Mouse (Mus musculus) hindbrain, embryonic 12.5 days (tissue): ENCODE measurements around the gene Kif20b. TPM values are rescaled to one million over a fixed set of nuclear protein-coding genes. Genes with fewer than 3 reads are reported as not detected.

Experiments
- ATAC-seq: fragments of 200-750 bp; cut with Nextera tagmentation; 2 replicates; pipeline ENCODE4 v1.8.0; 2017; ENCODE audit warnings: moderate TSS enrichment; ENCODE audit not compliant: low FRiP score
- H3K27ac ChIP-seq: fragments of 300-500 bp; sonication (generic); 2 replicates; pipeline ENCODE4 v1.5.1; 2016; ENCODE audit warnings: mild to moderate bottlenecking
- H3K27me3 ChIP-seq: fragments of 300-500 bp; sonication (generic); 2 replicates; pipeline ENCODE4 v1.6.1; 2016; ENCODE audit warnings: mild to moderate bottlenecking
- H3K36me3 ChIP-seq: fragments of 300-500 bp; sonication (generic); 2 replicates; pipeline ENCODE4 v1.6.1; 2016; ENCODE audit warnings: mild to moderate bottlenecking
- H3K4me1 ChIP-seq: fragments of 300-500 bp; sonication (generic); 2 replicates; pipeline ENCODE4 v1.6.1; 2016
- H3K4me2 ChIP-seq: fragments of 300-500 bp; sonication (generic); replicated peaks from 2 replicates; pipeline ENCODE4 v1.6.1; 2016; ENCODE audit warnings: mild to moderate bottlenecking
- H3K4me3 ChIP-seq: fragments of 300-500 bp; sonication (generic); 2 replicates; pipeline ENCODE4 v1.5.1; 2016; ENCODE audit warnings: mild to moderate bottlenecking
- H3K9ac ChIP-seq: fragments of 300-500 bp; sonication (generic); 2 replicates; pipeline ENCODE4 v1.6.1; 2016; ENCODE audit warnings: mild to moderate bottlenecking, moderate library complexity
- H3K9me3 ChIP-seq: fragments of 300-500 bp; sonication (generic); replicated peaks from 2 replicates; pipeline ENCODE4 v1.6.1; 2016; ENCODE audit warnings: mild to moderate bottlenecking
- WGBS: fragments of 180-500 bp; shearing (Covaris S2); methylation state at CpG from one replicate; pipeline ENCODE4 v1.1.7; 2016; 5-methylcytosine and 5-hydroxymethylcytosine counted together
- polyA plus RNA-seq: library from polyadenylated mRNA; unstranded; fragments of >200 nt; fragmentation: Nextera tagmentation; extraction: Ambion mirVana; gene quantifications from 2 replicates; pipeline ENCODE4 v1.2.1, GENCODE M21; 2016

The Kif20b gene
- polyA plus RNA-seq, 1 experiment from 2014 or later, result 39.7 TPM

DNA sequence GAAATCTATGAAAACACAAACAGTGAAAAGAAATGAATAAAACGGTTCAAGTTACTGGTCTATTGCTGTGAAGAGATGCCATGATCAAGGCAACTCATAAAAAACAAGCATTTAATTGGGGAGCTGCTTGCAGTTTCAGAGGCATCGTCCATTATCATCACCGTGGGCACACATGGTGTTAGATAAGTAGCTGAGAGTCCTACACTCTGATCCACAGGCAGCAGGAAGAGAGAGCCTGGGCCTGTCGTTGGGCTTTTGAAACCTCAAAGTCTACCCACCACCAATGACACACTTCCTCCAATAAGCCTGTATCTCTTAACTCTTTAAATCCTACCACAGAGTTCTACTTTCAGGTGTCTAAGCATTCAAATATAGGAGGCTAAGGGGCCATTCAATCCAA lies 27.1 kb upstream of the Kif20b start:
- Histone ChIP-seq H3K4me1 (no peaks in the 10 kb centered on the region), H3K9ac (no peak overlapping the region), H3K27me3 (no peaks in the 10 kb centered on the region), H3K36me3 (no peaks in the 10 kb centered on the region), H3K9me3 (no peaks in the 10 kb centered on the region; the same call in 1 of the 2 replicates), H3K27ac (no peak overlapping the region), H3K4me2 (no peak overlapping the region), H3K4me3 (no peak overlapping the region)
- ATAC-seq, result no peak
- 83% methylated on average over 4 of the region's 4 CpGs for WGBS

DNA sequence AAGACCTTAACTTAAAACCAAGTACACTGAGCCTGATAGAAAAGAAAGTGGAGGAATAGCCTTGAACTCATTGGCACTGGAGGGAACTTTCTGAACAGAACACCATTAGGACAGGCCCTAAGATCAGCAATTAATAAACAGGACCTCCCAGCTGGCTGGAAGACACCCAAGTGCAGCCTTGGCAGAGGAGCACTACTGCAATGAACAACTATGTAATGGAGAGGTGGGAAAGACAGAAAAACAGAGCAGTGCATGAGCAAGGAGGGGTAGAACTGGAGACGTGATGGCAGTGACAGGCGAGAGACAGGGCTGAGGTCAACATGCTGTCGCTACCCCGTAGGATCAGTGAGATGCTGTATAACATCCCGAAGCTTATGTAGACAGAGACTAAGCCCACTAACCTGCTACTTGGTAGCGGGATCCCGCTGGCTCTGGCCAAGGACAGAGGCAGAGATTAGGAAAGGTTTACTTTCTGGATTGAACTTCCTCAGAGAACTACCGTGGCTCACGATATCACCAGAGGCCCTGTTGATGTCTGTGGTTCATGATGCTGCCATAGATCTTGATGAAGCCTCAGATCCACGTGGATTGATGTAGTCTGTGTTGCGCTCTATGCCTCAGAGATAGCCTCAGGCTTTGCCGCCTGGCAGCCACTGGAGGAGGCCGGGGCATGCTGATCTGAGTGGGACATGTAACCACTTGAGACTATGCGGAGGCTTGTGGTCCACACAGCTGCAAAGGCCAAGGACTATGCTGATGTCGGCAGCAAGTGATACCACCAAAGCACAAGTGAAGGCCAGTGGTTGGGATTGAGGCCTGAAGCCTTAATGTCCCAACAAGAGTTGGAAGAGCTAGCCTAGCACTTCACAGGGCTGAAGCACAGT lies 24.8 kb upstream of the Kif20b start:
- H3K9ac ChIP-seq, result no peak overlapping the region
- H3K9me3 ChIP-seq, result no peaks in the 10 kb centered on the region; the same call in 1 of the 2 replicates
- H3K36me3 ChIP-seq, result no peaks in the 10 kb centered on the region
- H3K27ac ChIP-seq, result no peak overlapping the region
- no peaks in the 10 kb centered on the region for H3K4me1 ChIP-seq
- 92% methylated on average over 15 of the region's 15 CpGs for WGBS
- no peak for ATAC-seq
- no peaks in the 10 kb centered on the region for H3K27me3 ChIP-seq
- no peak overlapping the region for H3K4me3 ChIP-seq
- no peak overlapping the region for H3K4me2 ChIP-seq

DNA sequence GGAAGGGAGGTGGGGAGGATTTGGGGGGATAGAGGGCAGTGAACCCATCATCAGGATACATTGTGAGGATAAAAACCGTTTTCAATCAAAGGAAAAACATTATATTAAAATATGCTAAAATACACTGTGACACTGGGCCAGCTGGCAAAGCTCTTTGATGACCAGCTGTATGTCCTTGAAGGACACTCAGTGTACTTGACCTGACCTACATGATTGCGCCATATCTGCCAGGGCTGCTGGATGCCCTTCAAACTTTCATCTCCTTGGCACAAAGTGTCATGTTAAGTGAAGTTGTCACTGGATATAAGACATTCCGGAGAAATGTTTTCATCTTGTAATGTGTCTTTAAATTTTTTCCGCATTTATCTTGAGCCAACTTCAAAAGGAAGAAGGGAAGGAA lies 23.2 kb upstream of the Kif20b start:
- WGBS, result 90% methylated on average over 4 of the region's 4 CpGs
- H3K4me1 ChIP-seq, result no peaks in the 10 kb centered on the region
- no peak for ATAC-seq
- no peaks in the 10 kb centered on the region for H3K27me3 ChIP-seq
- H3K27ac ChIP-seq, result no peak overlapping the region
- H3K36me3 ChIP-seq, result no peaks in the 10 kb centered on the region
- no peaks in the 10 kb centered on the region; the same call in 1 of the 2 replicates for H3K9me3 ChIP-seq
- H3K4me2 ChIP-seq, result no peak overlapping the region
- H3K9ac ChIP-seq, result no peak overlapping the region
- H3K4me3 ChIP-seq, result no peak overlapping the region

DNA sequence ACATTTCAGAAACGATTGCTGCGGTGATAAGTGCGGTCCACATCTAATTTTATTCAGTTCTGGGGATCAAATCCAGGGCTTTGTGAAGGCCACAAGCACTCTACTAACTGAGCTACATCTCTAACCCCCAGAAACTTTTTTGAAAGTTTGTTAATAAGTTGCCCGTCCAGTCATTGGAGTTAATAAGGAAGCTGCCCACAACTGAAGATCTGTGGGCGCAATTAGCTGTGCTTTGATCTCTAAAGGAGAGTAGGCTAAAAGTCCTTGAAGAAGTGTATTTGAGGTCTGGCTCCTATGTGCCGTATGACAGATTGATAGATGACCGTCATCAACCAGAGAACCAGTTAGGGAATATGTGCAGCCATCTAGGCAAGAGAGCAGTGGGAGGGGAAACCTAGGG lies 20.9 kb upstream of the Kif20b start:
- Histone ChIP-seq H3K4me2 (no peak overlapping the region), H3K27me3 (no peaks in the 10 kb centered on the region), H3K27ac (no peak overlapping the region), H3K9ac (no peak overlapping the region), H3K9me3 (no peaks in the 10 kb centered on the region), H3K4me3 (no peak overlapping the region), H3K36me3 (no peaks in the 10 kb centered on the region), H3K4me1 (no peaks in the 10 kb centered on the region)
- no peak for ATAC-seq
- WGBS, result 91% methylated on average over 7 of the region's 7 CpGs

DNA sequence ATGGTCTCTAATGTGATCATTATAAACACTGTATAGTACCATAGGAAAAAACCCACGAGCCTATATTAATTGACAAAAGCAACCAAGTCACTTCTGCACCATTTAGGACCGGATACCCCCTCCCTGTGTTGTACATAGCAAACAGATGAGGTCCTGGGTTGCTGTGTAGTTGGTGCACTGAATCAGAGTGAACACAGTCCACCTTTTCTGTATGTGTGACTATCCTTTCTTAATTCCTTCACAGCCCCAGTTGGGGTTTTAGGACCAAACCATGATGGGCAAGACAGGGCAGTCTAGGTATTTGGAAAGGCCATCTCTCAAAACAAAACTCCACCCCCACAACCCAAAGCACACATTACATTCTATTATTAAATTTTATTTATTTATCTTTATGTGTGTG lies 20.4 kb upstream of the Kif20b start:
- no peak overlapping the region for H3K4me3 ChIP-seq
- H3K27ac ChIP-seq, result no peak overlapping the region
- H3K9ac ChIP-seq, result no peak overlapping the region
- no peaks in the 10 kb centered on the region for H3K27me3 ChIP-seq
- no peaks in the 10 kb centered on the region for H3K4me1 ChIP-seq
- no peak overlapping the region for H3K4me2 ChIP-seq
- no peak for ATAC-seq
- H3K9me3 ChIP-seq, result no peaks in the 10 kb centered on the region
- H3K36me3 ChIP-seq, result no peaks in the 10 kb centered on the region
- 75% methylated on average over 2 of the region's 2 CpGs for WGBS

DNA sequence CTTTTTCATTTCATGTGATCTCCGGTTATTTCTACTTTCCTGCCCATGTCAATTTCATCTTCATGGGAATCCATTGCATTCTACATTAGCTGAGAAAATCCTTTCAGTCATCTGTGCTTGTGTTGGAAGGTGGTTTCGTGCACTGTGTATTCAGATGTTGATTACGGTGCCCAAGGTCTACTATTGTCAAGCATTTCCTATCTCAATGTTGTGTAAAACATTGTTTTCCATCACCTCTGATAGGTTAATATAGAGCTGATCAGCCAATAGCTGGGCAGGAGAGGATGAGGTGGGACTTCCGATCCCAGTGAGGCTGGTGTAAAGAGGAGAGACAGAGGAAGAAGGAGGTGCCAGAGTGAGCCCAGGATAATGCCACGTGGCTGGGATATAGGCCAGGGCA lies 18.1 kb upstream of the Kif20b start:
- H3K9ac ChIP-seq, result no peak overlapping the region
- no peak overlapping the region for H3K27ac ChIP-seq
- no peak for ATAC-seq
- H3K4me2 ChIP-seq, result no peak overlapping the region
- no peaks in the 10 kb centered on the region for H3K36me3 ChIP-seq
- H3K4me3 ChIP-seq, result no peak overlapping the region
- no peaks in the 10 kb centered on the region for H3K4me1 ChIP-seq
- 84% methylated on average over 5 of the region's 5 CpGs for WGBS
- H3K27me3 ChIP-seq, result no peaks in the 10 kb centered on the region
- no peaks in the 10 kb centered on the region for H3K9me3 ChIP-seq

DNA sequence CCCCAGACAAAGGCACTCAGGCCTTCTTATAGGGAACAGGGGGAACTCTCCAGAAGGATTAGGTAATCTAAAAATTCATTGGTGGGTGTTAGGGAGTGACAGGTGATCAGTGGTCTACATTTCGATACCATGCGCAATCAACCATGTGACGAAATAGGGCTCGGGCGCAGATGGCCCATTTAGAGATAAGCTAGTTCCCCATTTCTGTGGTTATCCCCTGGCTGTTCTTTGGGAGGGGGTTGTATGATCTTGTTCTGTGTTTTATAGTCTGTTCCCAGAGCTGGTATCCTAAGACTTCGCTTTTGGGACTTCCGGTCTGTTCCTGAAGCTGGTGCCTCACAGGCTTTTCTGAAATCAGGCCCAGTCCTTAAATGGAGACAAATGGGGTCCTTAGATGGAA lies 16.7 kb upstream of the Kif20b start:
- no peak overlapping the region for H3K4me2 ChIP-seq
- H3K36me3 ChIP-seq, result no peaks in the 10 kb centered on the region
- ATAC-seq, result no peak
- no peak overlapping the region for H3K4me3 ChIP-seq
- no peaks in the 10 kb centered on the region for H3K4me1 ChIP-seq
- no peak overlapping the region for H3K9ac ChIP-seq
- no peaks in the 10 kb centered on the region for H3K27me3 ChIP-seq
- no peak overlapping the region for H3K27ac ChIP-seq
- no peaks in the 10 kb centered on the region for H3K9me3 ChIP-seq
- WGBS, result 97% methylated on average over 7 of the region's 7 CpGs

DNA sequence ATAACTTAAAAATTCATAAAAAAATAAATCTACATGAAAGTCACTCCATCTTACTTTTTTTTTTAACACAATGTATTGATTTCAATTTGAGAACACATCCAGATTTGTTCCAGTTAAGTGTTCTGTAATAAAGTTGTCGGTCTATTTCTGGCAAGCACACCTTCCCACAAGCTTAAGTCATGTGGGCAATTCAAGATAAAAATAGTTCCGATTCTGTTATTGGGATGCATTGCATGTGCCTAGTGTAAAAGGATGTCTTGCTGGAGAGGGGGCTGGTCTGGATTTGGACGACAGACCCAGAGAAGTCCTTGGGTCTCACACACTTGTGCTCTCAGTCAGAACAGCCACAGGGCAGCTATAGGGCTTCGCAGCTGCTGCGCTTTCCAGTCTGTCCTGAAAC lies 15.4 kb upstream of the Kif20b start:
- Histone ChIP-seq H3K4me3 (no peak overlapping the region), H3K27me3 (no peaks in the 10 kb centered on the region), H3K36me3 (no peaks in the 10 kb centered on the region), H3K9me3 (no peaks in the 10 kb centered on the region), H3K9ac (no peak overlapping the region), H3K4me2 (no peak overlapping the region), H3K4me1 (no peaks in the 10 kb centered on the region), H3K27ac (no peak overlapping the region)
- no peak for ATAC-seq
- 84% methylated on average over 5 of the region's 5 CpGs for WGBS

DNA sequence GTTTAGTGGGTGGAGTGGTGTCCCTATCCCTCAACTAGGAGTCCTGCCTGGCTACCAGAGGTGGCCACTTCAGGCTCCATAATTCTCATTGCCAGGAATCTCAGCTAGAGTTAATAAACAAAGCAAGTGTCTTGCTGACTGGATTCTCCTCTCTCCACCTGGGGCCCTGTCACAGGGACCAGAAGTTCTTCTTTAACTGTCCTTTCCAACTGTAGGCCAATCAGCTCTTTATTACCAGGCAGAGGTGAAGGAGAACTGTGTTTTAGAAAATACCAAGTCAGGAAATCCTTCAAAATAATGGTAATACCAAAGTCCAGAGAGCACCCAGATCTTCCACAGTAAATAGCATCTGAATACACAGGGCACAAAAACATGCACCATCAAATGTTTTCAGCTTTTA lies 9.8 kb upstream of the Kif20b start:
- ATAC-seq, result no peak
- Histone ChIP-seq H3K9ac (no peak overlapping the region), H3K4me3 (no peak overlapping the region), H3K27ac (no peak overlapping the region), H3K4me1 (no peaks in the 10 kb centered on the region), H3K36me3 (no peaks in the 10 kb centered on the region), H3K9me3 (no peaks in the 10 kb centered on the region), H3K27me3 (no peaks in the 10 kb centered on the region), H3K4me2 (no peak overlapping the region)

DNA sequence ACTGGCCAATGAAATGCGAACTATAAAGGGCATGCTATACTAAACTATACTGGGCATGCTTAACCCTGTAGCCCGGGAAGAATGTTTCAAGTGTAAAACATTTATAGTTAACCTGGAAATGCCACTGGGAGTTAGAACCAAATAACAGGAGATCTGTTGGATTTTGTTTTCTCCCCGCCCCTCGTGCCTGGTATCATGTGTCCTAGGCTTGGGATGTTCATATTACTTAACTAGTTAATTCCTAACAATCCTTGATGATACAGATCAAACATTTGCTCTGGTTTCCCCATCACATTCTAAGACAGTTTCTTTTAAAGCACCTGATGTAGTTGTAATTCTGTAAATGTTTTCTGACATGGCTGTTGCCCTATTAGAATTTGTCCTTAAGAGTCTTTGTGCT lies 2.1 kb upstream of the Kif20b start:
- H3K9me3 ChIP-seq, result no peaks in the 10 kb centered on the region
- WGBS, result 92% methylated on average over 4 of the region's 4 CpGs
- no peak overlapping the region for H3K9ac ChIP-seq
- H3K4me2 ChIP-seq, result no peak overlapping the region
- no peak for ATAC-seq
- no peaks in the 10 kb centered on the region; the same call in 1 of the 2 replicates for H3K36me3 ChIP-seq
- H3K4me1 ChIP-seq, result no peaks in the 10 kb centered on the region
- no peaks in the 10 kb centered on the region for H3K27me3 ChIP-seq
- H3K27ac ChIP-seq, result no peak overlapping the region
- no peak overlapping the region for H3K4me3 ChIP-seq

DNA sequence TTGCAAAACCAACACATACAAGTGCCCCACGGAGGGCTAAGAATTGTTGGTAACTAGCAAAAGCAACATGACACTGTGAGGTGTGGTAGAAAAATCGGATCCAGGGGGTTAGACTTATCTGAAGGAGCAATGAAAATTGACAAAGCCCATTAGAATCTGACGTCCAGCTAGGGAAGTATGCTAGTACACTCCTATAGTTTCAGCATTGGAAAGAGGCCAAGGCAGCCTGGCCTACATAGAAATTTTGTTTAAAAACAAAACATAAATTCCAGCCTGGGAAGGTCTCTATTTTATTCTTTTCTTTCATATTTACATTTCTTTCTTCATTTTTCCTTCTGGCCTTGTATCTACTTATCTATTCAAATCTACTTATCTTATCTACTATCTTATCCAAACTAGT lies 1.6 kb upstream of the Kif20b start:
- Histone ChIP-seq H3K4me2 (no peak overlapping the region), H3K4me1 (no peaks in the 10 kb centered on the region), H3K4me3 (no peak overlapping the region), H3K27ac (no peak overlapping the region), H3K9ac (no peak overlapping the region), H3K9me3 (no peaks in the 10 kb centered on the region), H3K27me3 (no peaks in the 10 kb centered on the region), H3K36me3 (peaks cover 1% of the 10 kb centered on the region; the same call in 1 of the 2 replicates)
- WGBS, result 89% methylated on average over 3 of the region's 3 CpGs
- no peak for ATAC-seq

DNA sequence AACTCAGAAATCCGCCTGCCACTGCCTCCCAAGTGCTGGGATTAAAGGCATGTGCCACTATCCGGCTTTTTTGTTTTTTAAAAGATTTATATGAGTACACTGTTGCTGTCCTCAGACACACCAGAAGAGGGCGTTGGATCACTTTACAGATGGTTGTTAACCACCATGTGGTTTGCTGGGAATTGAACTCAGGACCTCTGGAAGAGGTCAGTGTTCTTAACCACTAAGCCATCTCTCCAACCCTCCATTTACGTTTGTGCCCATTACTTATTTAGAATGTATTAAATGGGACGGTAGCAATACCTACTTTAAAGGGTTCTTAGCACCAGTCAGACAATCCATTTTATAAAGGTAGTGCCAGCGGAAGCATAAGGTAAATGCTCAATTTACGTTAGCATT lies 909 bp upstream of the Kif20b start:
- Histone ChIP-seq H3K36me3 (peaks cover 3% of the 10 kb centered on the region; the same call in 1 of the 2 replicates), H3K9ac (no peak overlapping the region), H3K9me3 (no peaks in the 10 kb centered on the region), H3K27ac (no peak overlapping the region), H3K4me2 (peak overlapping the region; percentile 52), H3K4me3 (peak overlapping the region; percentile 76), H3K27me3 (no peaks in the 10 kb centered on the region), H3K4me1 (no peaks in the 10 kb centered on the region)
- peak; percentile 8; the same call in 1 of the 2 replicates for ATAC-seq
- 32% methylated on average over 7 of the region's 7 CpGs for WGBS

DNA sequence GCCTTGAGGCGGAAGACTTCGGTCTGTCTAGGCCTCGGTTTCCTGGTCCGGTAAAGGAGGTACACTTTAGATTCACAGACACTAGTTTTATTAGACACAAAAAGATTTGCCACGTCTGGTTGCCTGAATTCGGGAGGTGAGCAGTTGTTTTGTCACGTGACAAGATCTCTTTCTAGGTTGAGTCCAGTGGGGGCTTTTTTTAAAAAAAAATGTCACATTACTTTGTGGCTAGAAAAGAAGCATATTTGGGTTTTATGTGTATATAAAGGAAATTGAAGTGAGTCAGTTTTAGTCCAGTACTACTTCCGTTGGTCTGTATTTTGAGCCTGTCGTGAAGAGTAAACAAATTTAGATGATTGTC lies 422 bp downstream of the Kif20b start:
- Histone ChIP-seq H3K9ac (peak overlapping the region; percentile 63), H3K36me3 (peaks cover 3% of the 10 kb centered on the region; the same call in 1 of the 2 replicates), H3K27me3 (no peaks in the 10 kb centered on the region), H3K9me3 (no peaks in the 10 kb centered on the region), H3K4me3 (peak overlapping the region; percentile 76), H3K4me2 (peak overlapping the region; percentile 52), H3K4me1 (no peaks in the 10 kb centered on the region), H3K27ac (no peak overlapping the region)
- under 1% methylated on average over 9 of the region's 9 CpGs for WGBS
- ATAC-seq, result no peak
